Mouse (Mus musculus) neutrophil, adult 5-6 weeks (primary cell): ENCODE measurements at regions not wholly inside any gene's neighbourhood (a gene's known extent, or its start where the extent isn't known, plus 50 kb on each side); places are given as distances from the start of the nearest gene placed in this dataset.
"Not testable (repeated sequence)": the region's sequence is repeated elsewhere in the genome, so short reads cannot be mapped to it uniquely, and the experiment has no call there.

Experiments used
- ATAC-seq: fragments of 151-379, 151-347 bp; 2 replicates; pipeline ENCODE4 v1.8.0; 2017; ENCODE audit warnings: mild to moderate bottlenecking, moderate TSS enrichment; ENCODE audit not compliant: insufficient number of reproducible peaks, poor library complexity, low FRiP score, severe bottlenecking; ENCODE audit errors: extremely low read depth

- no peak for ATAC-seq
Observed at GRCm38 (mm10) chr5:17141555-17141954, 231.4 kb upstream of the Speer4f2 start.

- ATAC-seq: no peak
Observed at GRCm38 (mm10) chr5:17174562-17174961, 198.4 kb upstream of the Speer4f2 start.

- no peak for ATAC-seq
Observed at GRCm38 (mm10) chr5:17176771-17177170, 196.2 kb upstream of the Speer4f2 start.

- ATAC-seq: no peak
Observed at GRCm38 (mm10) chr5:17208554-17209283, 164.3 kb upstream of the Speer4f2 start.

GRCm38 (mm10) chr5:17210723-17211245, 162.2 kb upstream of the Speer4f2 start:
- no peak for ATAC-seq

- not testable (repeated sequence) for ATAC-seq
Observed at GRCm38 (mm10) chr5:17223542-17223941, 149.4 kb upstream of the Speer4f2 start.

- no peak for ATAC-seq
Observed at GRCm38 (mm10) chr5:17247732-17248606, 125.0 kb upstream of the Speer4f2 start.

GRCm38 (mm10) chr5:17260541-17261325, 112.2 kb upstream of the Speer4f2 start:
- no peak for ATAC-seq

GRCm38 (mm10) chr5:17262126-17262525, 110.9 kb upstream of the Speer4f2 start:
- no peak for ATAC-seq

- ATAC-seq: no peak
Observed at GRCm38 (mm10) chr5:17271153-17271552, 101.8 kb upstream of the Speer4f2 start.

- no peak for ATAC-seq
Observed at GRCm38 (mm10) chr5:17271722-17272479, 101.1 kb upstream of the Speer4f2 start.

- ATAC-seq: no peak
Observed at GRCm38 (mm10) chr5:17275346-17275745, 97.6 kb upstream of the Speer4f2 start.

- ATAC-seq: no peak
Observed at GRCm38 (mm10) chr5:17276782-17277578, 96.0 kb upstream of the Speer4f2 start.

GRCm38 (mm10) chr5:17280203-17280602, 92.8 kb upstream of the Speer4f2 start:
- ATAC-seq: no peak

GRCm38 (mm10) chr5:17280951-17281350, 92.0 kb upstream of the Speer4f2 start:
- ATAC-seq: no peak

- ATAC-seq: no peak
Observed at GRCm38 (mm10) chr5:17289028-17289427, 84.0 kb upstream of the Speer4f2 start.

GRCm38 (mm10) chr5:17292559-17292958, 80.4 kb upstream of the Speer4f2 start:
- no peak for ATAC-seq

- no peak for ATAC-seq
Observed at GRCm38 (mm10) chr5:17296571-17297035, 76.4 kb upstream of the Speer4f2 start.
